Mouse (Mus musculus) ES-E14 (cell line): ENCODE measurements around the gene Efs. TPM values are rescaled to one million over a fixed set of nuclear protein-coding genes. Genes with fewer than 3 reads are reported as not detected.

Source experiments
- DNase-seq: peaks from one replicate; pipeline ENCODE4 v3.0.0-alpha.2; 2013; ENCODE audit warnings: low read depth, low spot score
- H3K27ac ChIP-seq: 2 replicates; pipeline ENCODE4 v1.5.1; 2012; ENCODE audit warnings: low read depth, mild to moderate bottlenecking, low read length, moderate library complexity, mixed read lengths; ENCODE audit not compliant: poor library complexity, insufficient read depth, severe bottlenecking
- H3K36me3 ChIP-seq: 2 replicates; pipeline ENCODE4 v1.6.1; 2012; ENCODE audit warnings: mild to moderate bottlenecking, low read length, moderate library complexity, mixed read lengths; ENCODE audit not compliant: control insufficient read depth, poor library complexity, insufficient read depth, severe bottlenecking
- H3K4me1 ChIP-seq, 2 experiments: fragments of 150-350 bp in 1 of 2; sonication (generic) in 1 of 2; 2 replicates each; pipeline ENCODE4 v1.6.1; 2012; ENCODE audit warnings: low read length in 2 of 2, mild to moderate bottlenecking in 1 of 2, mixed read lengths in 1 of 2; ENCODE audit not compliant: control insufficient read depth in 2 of 2, insufficient read depth in 2 of 2, poor library complexity in 1 of 2
- H3K4me3 ChIP-seq, 2 experiments: fragments of 150-350 bp in 1 of 2; sonication (generic) in 1 of 2; 2 replicates each; pipeline ENCODE4 v1.5.1; 2012; ENCODE audit warnings: low read length in 2 of 2, low read depth in 1 of 2, mild to moderate bottlenecking in 1 of 2, mixed read lengths in 1 of 2; ENCODE audit not compliant: insufficient read depth in 1 of 2, poor library complexity in 1 of 2, severe bottlenecking in 1 of 2
- H3K9ac ChIP-seq: 2 replicates; pipeline ENCODE4 v1.6.1; 2012; ENCODE audit warnings: low read depth, mild to moderate bottlenecking, low read length, mixed read lengths; ENCODE audit not compliant: poor library complexity, insufficient read depth, severe bottlenecking
- H3K9me3 ChIP-seq: fragments of 150-350 bp; sonication (generic); 2 replicates; pipeline ENCODE4 v1.6.1; 2012; ENCODE audit warnings: low read depth, mild to moderate bottlenecking, low read length; ENCODE audit not compliant: control insufficient read depth, insufficient read depth
- CHD2 ChIP-seq: IDR thresholded peaks from 2 replicates; pipeline ENCODE4 v1.6.1; 2014; ENCODE audit warnings: mild to moderate bottlenecking, low read depth, low read length, inconsistent platforms
- HCFC1 ChIP-seq: IDR thresholded peaks from 2 replicates; pipeline ENCODE4 v1.6.1; 2012; ENCODE audit warnings: low read length, inconsistent platforms, borderline replicate concordance; ENCODE audit not compliant: insufficient read depth
- MAFK ChIP-seq: IDR thresholded peaks from 2 replicates; pipeline ENCODE4 v1.6.1; 2014; ENCODE audit warnings: mild to moderate bottlenecking, low read depth, low read length, inconsistent platforms; ENCODE audit not compliant: insufficient read depth
- ZC3H11A ChIP-seq: IDR thresholded peaks from 2 replicates; pipeline ENCODE4 v1.6.1; 2012; ENCODE audit warnings: low read depth, mild to moderate bottlenecking, inconsistent platforms, low read length, borderline replicate concordance
- ZNF384 ChIP-seq: IDR thresholded peaks from 2 replicates; pipeline ENCODE4 v1.6.1; 2012; ENCODE audit warnings: low read depth, low read length, inconsistent platforms
- in situ Hi-C, 2 experiments: fragments of 600-800 bp; cut with MboI; formaldehyde crosslinking; loops; one replicate each; pipeline ENCODE4 v1.15.1; 2025; ENCODE audit warnings: low sequenced_read_pairs in 2 of 2, inconsistent platforms in 1 of 2; ENCODE audit not compliant: unreplicated experiment in 2 of 2
- total RNA-seq: library from RNA; depleted of rRNA; stranded (reverse); fragments of 300-350 nt; gene quantifications from 2 replicates; pipeline ENCODE4 v1.2.3, GENCODE M21; 2012

Gene Efs
- total RNA-seq, 1 experiment, result 10.8 TPM

GRCm38 (mm10) chr14:54927296-54927695 lies 1.4 kb upstream of the Efs start:
- Histone ChIP-seq H3K4me1 (peaks cover 13 to 19% of the 10 kb centered on the region in 2 experiments; a peak in 3 of 4 replicates), H3K36me3 (peaks cover 3% of the 10 kb centered on the region; the same call in 1 of the 2 replicates), H3K9ac (peak overlapping the region; percentile 90; the same call in 1 of the 2 replicates), H3K4me3 (peak overlapping the region; percentile 81 to 83), H3K9me3 (no peaks in the 10 kb centered on the region), H3K27ac (peak overlapping the region; percentile 70; the same call in 1 of the 2 replicates)
- in situ Hi-C loops, result no loop called here
- TF ChIP-seq CHD2 (no peak), ZC3H11A (no peak), MAFK (no peak), ZNF384 (no peak), HCFC1 (no peak)
- DNase-seq, result no peak

- Histone ChIP-seq H3K4me3 (peak overlapping the region; percentile 81 to 83), H3K9ac (peak overlapping the region; percentile 90), H3K9me3 (no peaks in the 10 kb centered on the region), H3K27ac (peak overlapping the region; percentile 70), H3K4me1 (peaks cover 13 to 19% of the 10 kb centered on the region in 2 experiments; a peak in 3 of 4 replicates), H3K36me3 (peaks cover 6% of the 10 kb centered on the region; the same call in 1 of the 2 replicates)
- TF ChIP-seq CHD2, result peak; percentile 87
- no peak for TF ChIP-seq MAFK
- no peak for TF ChIP-seq ZNF384
- peak; percentile 70 for DNase-seq
- in situ Hi-C loops, result no loop called here
Measured at GRCm38 (mm10) chr14:54926401-54927158, 654 bp upstream of the Efs start.

- Histone ChIP-seq H3K27ac (peak overlapping the region; percentile 70), H3K4me1 (peaks cover 10 to 11% of the 10 kb centered on the region in 2 experiments; a peak in 3 of 4 replicates)
- peak; percentile 37 for DNase-seq
Measured at GRCm38 (mm10) chr14:54924641-54925348, 1.1 kb downstream of the Efs start.

GRCm38 (mm10) chr14:54920076-54920685 lies 5.7 kb downstream of the Efs start:
- H3K9me3 ChIP-seq, result no peaks in the 10 kb centered on the region
- no peak overlapping the region for H3K4me3 ChIP-seq
- no peak overlapping the region for H3K27ac ChIP-seq
- in situ Hi-C loops, result no loop called here
- peaks cover 3 to 4% of the 10 kb centered on the region in 2 experiments; a peak in 2 of 4 replicates for H3K4me1 ChIP-seq
- TF ChIP-seq MAFK (no peak), HCFC1 (no peak), CHD2 (no peak), ZNF384 (no peak), ZC3H11A (no peak)
- no peak for DNase-seq
- H3K36me3 ChIP-seq, result peaks cover 42% of the 10 kb centered on the region
- no peak overlapping the region for H3K9ac ChIP-seq

More at GRCm38 (mm10) chr14:54924641-54925348, 1.1 kb downstream of the Efs start:
- in situ Hi-C loops, result no loop called here
- Histone ChIP-seq H3K36me3 (peaks cover 14% of the 10 kb centered on the region; the same call in 1 of the 2 replicates), H3K4me3 (peak overlapping the region; percentile 81 to 83), H3K9me3 (no peaks in the 10 kb centered on the region), H3K9ac (peak overlapping the region; percentile 90)
- TF ChIP-seq HCFC1 (no peak), MAFK (no peak), CHD2 (no peak)
